Comparison of ENCODE assay signal across 8 mouse cellular contexts in the genomic region with DNA sequence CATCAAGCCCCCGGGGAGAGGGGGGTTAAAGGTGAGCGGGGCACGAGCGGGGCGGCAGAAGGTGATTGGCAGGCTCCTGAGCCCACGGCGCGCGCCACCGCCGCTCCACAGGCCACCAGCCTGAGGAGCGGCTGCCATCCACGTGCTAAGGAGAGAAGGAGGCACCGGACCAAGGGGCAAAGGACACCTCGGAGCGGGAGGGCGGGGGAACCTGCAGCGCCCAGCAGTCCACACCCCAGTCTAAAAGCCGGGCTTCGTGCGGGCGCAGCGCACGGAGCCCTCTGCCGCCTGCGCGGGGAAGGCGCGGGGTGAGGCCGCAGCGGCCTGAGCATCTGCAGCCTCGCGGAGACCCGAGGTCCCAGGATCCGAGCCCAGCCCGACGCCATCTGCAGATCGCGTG. TPM values are rescaled to one million over a fixed set of nuclear protein-coding genes. Genes with fewer than 3 reads are reported as not detected.
DNase-seq lines count a peak whose midpoint lies in the region; ATAC-seq lines count a peak whose summit lies in the region.

Gene Mlxipl (plus strand): TSS at position 238 of the 400 bp plus-strand sequence.

- peak within 1 kb of the TSS; percentile 51 for H3K9ac ChIP-seq in embryonic facial prominence, embryonic 11.5 days (replicated peaks; ENCODE audit: low read length)
- peak within 1 kb of the TSS; percentile 41; the same call in 1 of the 2 replicates for H3K9ac ChIP-seq in heart, embryonic 14.5 days (ENCODE audit: low read length)
- no peak within 1 kb of the TSS for H3K9ac ChIP-seq in stomach, embryonic 15.5 days

- WGBS in embryonic facial prominence, embryonic 11.5 days = 2% methylated on average over 34 of the region's 39 CpGs
- WGBS in heart, embryonic 14.5 days = 4% methylated on average over 39 of the region's 39 CpGs
- WGBS in stomach, embryonic 15.5 days = 1% methylated on average over 38 of the region's 39 CpGs

- peak within 1 kb of the TSS; percentile 17; the same call in 1 of the 2 replicates for H3K4me3 ChIP-seq in embryonic facial prominence, embryonic 11.5 days (ENCODE audit: low read depth, low read length)
- H3K4me3 ChIP-seq in heart, embryonic 14.5 days (ENCODE audit: control insufficient read depth in 1 of 2, insufficient read depth in 1 of 2, low read depth in 1 of 2, low read length in 2 of 2) = peak within 1 kb of the TSS in 1 of 2 experiments; percentile 26; a peak in 2 of 4 replicates
- H3K4me3 ChIP-seq in stomach, embryonic 15.5 days (replicated peaks) = peak within 1 kb of the TSS; percentile 14; the same call in 1 of the 2 replicates

- H3K27me3 ChIP-seq in embryonic facial prominence, embryonic 11.5 days (ENCODE audit: control insufficient read depth, insufficient read depth, low read length) = peaks cover 16% of the 10 kb centered on the region
- H3K27me3 ChIP-seq in heart, embryonic 14.5 days (ENCODE audit: control insufficient read depth, insufficient read depth, low read length) = peaks cover 71% of the 10 kb centered on the region
- H3K27me3 ChIP-seq in stomach, embryonic 15.5 days (replicated peaks) = peaks cover 36% of the 10 kb centered on the region

- H3K36me3 ChIP-seq in embryonic facial prominence, embryonic 11.5 days (replicated peaks; ENCODE audit: control insufficient read depth, insufficient read depth, low read depth, low read length) = no peaks in the 10 kb centered on the region
- no peaks in the 10 kb centered on the region for H3K36me3 ChIP-seq in heart, embryonic 14.5 days (ENCODE audit: control insufficient read depth, insufficient read depth, low read length)
- H3K36me3 ChIP-seq in stomach, embryonic 15.5 days = no peaks in the 10 kb centered on the region

- peak within 1 kb of the TSS; percentile 54 for H3K4me2 ChIP-seq in embryonic facial prominence, embryonic 11.5 days (ENCODE audit: low read depth, low read length)
- H3K4me2 ChIP-seq in heart, embryonic 14.5 days (ENCODE audit: low read length) = peak within 1 kb of the TSS; percentile 45
- H3K4me2 ChIP-seq in stomach, embryonic 15.5 days = peak within 1 kb of the TSS; percentile 46

- DNase-seq in adrenal gland, adult 2 months = peak; percentile 29
- DNase-seq in embryonic facial prominence, embryonic 11.5 days (ENCODE audit: low spot score) = peak; percentile 22
- DNase-seq in kidney, postnatal 36 days = peak; percentile 87
- no peak for DNase-seq in cerebellum, postnatal 4 days (ENCODE audit: low spot score in 2 of 2)
- no peak for DNase-seq in layer of hippocampus, adult 8-10 months (ENCODE audit: low spot score in 2 of 2)
- no peak for DNase-seq in thymus, postnatal 25 days

- no peak within 1 kb of the TSS for H3K27ac ChIP-seq in embryonic facial prominence, embryonic 11.5 days (replicated peaks; ENCODE audit: low read depth, low read length)
- H3K27ac ChIP-seq in heart, embryonic 14.5 days (replicated peaks in 1 of 2; ENCODE audit: control insufficient read depth in 1 of 2, insufficient read depth in 1 of 2, low read depth in 2 of 2, low read length in 2 of 2) = no peak within 1 kb of the TSS
- no peak within 1 kb of the TSS for H3K27ac ChIP-seq in stomach, embryonic 15.5 days

- no peaks in the 10 kb centered on the region for H3K9me3 ChIP-seq in embryonic facial prominence, embryonic 11.5 days (replicated peaks; ENCODE audit: control insufficient read depth, low read length)
- no peaks in the 10 kb centered on the region for H3K9me3 ChIP-seq in heart, embryonic 14.5 days (ENCODE audit: control insufficient read depth, low read length)
- no peaks in the 10 kb centered on the region for H3K9me3 ChIP-seq in stomach, embryonic 15.5 days

- H3K4me1 ChIP-seq in embryonic facial prominence, embryonic 11.5 days (ENCODE audit: control insufficient read depth, insufficient read depth, low read length) = no peaks in the 10 kb centered on the region
- H3K4me1 ChIP-seq in heart, embryonic 14.5 days (ENCODE audit: control insufficient read depth in 2 of 2, insufficient read depth in 2 of 2, low read length in 2 of 2) = 0 out of 4 replicates have a peak, but pooled peaks cover 0 to 2% of the 10 kb centered on the region in 2 experiments
- peaks cover 7% of the 10 kb centered on the region for H3K4me1 ChIP-seq in stomach, embryonic 15.5 days

- ATAC-seq in embryonic facial prominence, embryonic 11.5 days (replicated peaks; ENCODE audit: insufficient number of reproducible peaks, low FRiP score, low TSS enrichment, low read depth) = no peak
- no peak for ATAC-seq in heart, embryonic 14.5 days (ENCODE audit: insufficient number of reproducible peaks, insufficient read depth, low FRiP score, low read depth)
- no peak for ATAC-seq in stomach, embryonic 15.5 days (ENCODE audit: insufficient read depth, low FRiP score, low read depth)

RNA-seq across cellular contexts. Expression of gene Mlxipl, which starts in this region (rescaled TPM):
- 10 to 100 TPM; 49.2 to 91.7 TPM for total RNA-seq in adrenal gland, adult 2 months (2021)
- 127 and 165 TPM in 2 replicates for polyA plus RNA-seq in adrenal gland, adult 2 months (2012; rRNA removed)
- 1.9 and 3.7 TPM in 2 replicates for polyA plus RNA-seq in embryonic facial prominence, embryonic 11.5 days (2014; fragmentation: Nextera tagmentation; extraction: Ambion mirVana)
- polyA plus RNA-seq in heart, embryonic 14.5 days (2014; fragmentation: Nextera tagmentation; extraction: Ambion mirVana) = 0.34 and 0.92 TPM in 2 replicates
- polyA plus RNA-seq in stomach, embryonic 15.5 days (2015; fragmentation: Nextera tagmentation; extraction: Ambion mirVana) = 5.8 and 7.5 TPM in 2 replicates
- 10 to 100 TPM in 2 of 4 experiments, 1 to 10 TPM in 2; 4.5 to 17.6 (median 11.8) TPM for total RNA-seq in layer of hippocampus, adult 8-10 months (2022)

Comparison
In these comparisons a context has a peak if more than half of its experiments do, and no peak if none do; other contexts are left out.
1. RNA of gene Mlxipl (polyA plus RNA-seq): 127 to 165 TPM in adrenal gland, adult 2 months; 5.8 to 7.5 TPM in stomach, embryonic 15.5 days, 1.9 to 3.7 TPM in embryonic facial prominence, embryonic 11.5 days and 0.34 to 0.92 TPM in heart, embryonic 14.5 days; every median in the first group is over 10 times any median in the second.
2. DNase-seq: peak in adrenal gland, adult 2 months (single experiment), embryonic facial prominence, embryonic 11.5 days (single experiment) and kidney, postnatal 36 days (2 of 2); none in cerebellum, postnatal 4 days (0 of 2), layer of hippocampus, adult 8-10 months (0 of 2) and thymus, postnatal 25 days (single experiment).
3. Peak in every context shown above with its lines, with median percentiles within 50 percentile points of each other: H3K4me2 ChIP-seq.